Mouse (Mus musculus): ENCODE measurements at regions not wholly inside any gene's neighbourhood (a gene's known extent, or its start where the extent isn't known, plus 50 kb on each side); places are given as distances from the start of the nearest gene placed in this dataset.

DNA sequence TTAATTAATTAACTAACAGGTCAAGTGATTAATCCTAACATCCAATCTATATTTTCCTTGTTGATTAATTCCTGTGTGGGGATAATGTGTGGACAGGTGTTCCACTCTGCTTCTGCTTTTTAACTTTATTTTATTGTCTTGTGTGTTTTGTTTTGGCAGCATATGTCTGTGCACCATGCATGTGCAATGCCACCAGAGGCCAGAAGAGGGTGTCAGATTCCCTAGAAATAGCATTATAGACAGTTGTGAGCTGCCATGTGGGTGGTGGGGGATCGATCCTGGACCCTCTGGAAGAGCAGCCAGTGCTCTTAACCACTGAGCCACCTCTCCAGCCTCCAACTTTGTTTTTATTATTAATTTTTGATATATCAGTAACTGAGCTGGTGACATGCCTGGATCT, 65.6 kb downstream of the En1 start:
- no peak overlapping the region for H3K4me3 ChIP-seq (ENCODE audit: low read depth, low read length)

GRCm38 (mm10) chr1:120683532-120684245, 81.5 kb downstream of the En1 start:
- H3K4me1 ChIP-seq (ENCODE audit: control insufficient read depth, insufficient read depth, insufficient read length, low read length) = no peaks in the 10 kb centered on the region
- H3K27me3 ChIP-seq (ENCODE audit: control insufficient read depth, insufficient read depth, low read length) = no peaks in the 10 kb centered on the region
- 47% methylated on average over 12 of the region's 12 CpGs for WGBS
- H3K36me3 ChIP-seq (ENCODE audit: control insufficient read depth, insufficient read depth, low read length) = no peaks in the 10 kb centered on the region
- TF ChIP-seq CTCF (IDR thresholded peaks at IDR 0.05; ENCODE audit: extremely low read depth, insufficient read length, insufficient replicate concordance, low read depth, low read length) = no peak
- TF ChIP-seq POLR2A (IDR thresholded peaks at IDR 0.05; ENCODE audit: low read depth, low read length) = no peak
- no peak overlapping the region for H3K27ac ChIP-seq (ENCODE audit: insufficient read depth, low read depth, low read length)
- no peak overlapping the region for H3K4me3 ChIP-seq (ENCODE audit: low read depth, low read length)

More for the DNA sequence above, 65.6 kb downstream of the En1 start:
- 52% methylated on average over 1 of the region's 1 CpGs for whole genome bisulfite sequencing
- no peaks in the 10 kb centered on the region for H3K36me3 ChIP-seq (ENCODE audit: control insufficient read depth, insufficient read depth, low read length)
- TF ChIP-seq POLR2A (IDR thresholded peaks at IDR 0.05; ENCODE audit: low read depth, low read length) = no peak
- TF ChIP-seq CTCF (IDR thresholded peaks at IDR 0.05; ENCODE audit: extremely low read depth, insufficient read length, insufficient replicate concordance, low read depth, low read length) = no peak
- no peak overlapping the region for H3K27ac ChIP-seq (ENCODE audit: insufficient read depth, low read depth, low read length)
- H3K27me3 ChIP-seq (ENCODE audit: control insufficient read depth, insufficient read depth, low read length) = no peaks in the 10 kb centered on the region
- H3K4me1 ChIP-seq (ENCODE audit: control insufficient read depth, insufficient read depth, insufficient read length, low read length) = no peaks in the 10 kb centered on the region

DNA sequence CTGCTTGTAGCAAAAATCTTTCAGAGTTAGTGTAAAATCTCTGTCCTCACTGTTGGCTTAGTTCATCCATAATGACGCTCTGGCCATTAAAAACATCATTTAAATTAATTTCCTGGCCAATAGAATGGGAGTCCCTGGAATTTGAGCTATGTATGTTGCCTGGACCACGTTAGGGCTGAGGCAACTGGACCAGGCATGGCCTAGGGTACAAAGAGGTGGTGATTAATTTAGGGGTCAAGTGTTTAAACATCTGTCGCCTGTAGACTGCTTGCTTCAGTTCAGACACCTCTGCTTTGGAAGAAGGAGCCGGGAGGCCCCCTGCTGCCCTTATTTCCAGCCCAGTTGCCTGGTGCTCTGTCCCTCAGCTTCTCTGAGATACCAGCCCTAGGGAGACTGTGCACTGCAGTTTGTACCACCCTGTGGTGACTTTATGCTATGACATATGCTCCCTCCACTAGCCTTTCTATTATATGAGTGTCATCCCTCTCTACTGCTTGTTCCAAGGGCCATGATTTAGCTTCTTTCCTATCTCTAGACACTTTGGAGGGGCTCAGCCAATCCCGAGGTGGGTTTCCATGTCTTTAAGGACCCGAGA, 83.5 kb downstream of the En1 start:
- no peak for TF ChIP-seq POLR2A (IDR thresholded peaks at IDR 0.05; ENCODE audit: low read depth, low read length)
- TF ChIP-seq CTCF (IDR thresholded peaks at IDR 0.05; ENCODE audit: extremely low read depth, insufficient read length, insufficient replicate concordance, low read depth, low read length) = no peak
- Histone ChIP-seq H3K36me3 (ENCODE audit: control insufficient read depth, insufficient read depth, low read length) (no peaks in the 10 kb centered on the region), H3K27me3 (ENCODE audit: control insufficient read depth, insufficient read depth, low read length) (no peaks in the 10 kb centered on the region), H3K27ac (ENCODE audit: insufficient read depth, low read depth, low read length) (no peak overlapping the region), H3K4me3 (ENCODE audit: low read depth, low read length) (no peak overlapping the region), H3K4me1 (ENCODE audit: control insufficient read depth, insufficient read depth, insufficient read length, low read length) (no peaks in the 10 kb centered on the region)
- 40% methylated on average over 6 of the region's 6 CpGs for WGBS

- TF ChIP-seq POLR2A (IDR thresholded peaks at IDR 0.05; ENCODE audit: low read depth, low read length) (no peak), CTCF (IDR thresholded peaks at IDR 0.05; ENCODE audit: extremely low read depth, insufficient read length, insufficient replicate concordance, low read depth, low read length) (no peak)
- H3K4me1 ChIP-seq (ENCODE audit: control insufficient read depth, insufficient read depth, insufficient read length, low read length) = no peaks in the 10 kb centered on the region
- no peak overlapping the region for H3K27ac ChIP-seq (ENCODE audit: insufficient read depth, low read depth, low read length)
- H3K4me3 ChIP-seq (ENCODE audit: low read depth, low read length) = no peak overlapping the region
- no peaks in the 10 kb centered on the region for H3K27me3 ChIP-seq (ENCODE audit: control insufficient read depth, insufficient read depth, low read length)
- WGBS = 72% methylated on average over 2 of the region's 2 CpGs
- H3K36me3 ChIP-seq (ENCODE audit: control insufficient read depth, insufficient read depth, low read length) = no peaks in the 10 kb centered on the region
These were observed 89.4 kb downstream of the En1 start for GRCm38 (mm10) chr1:120691571-120691970.

DNA sequence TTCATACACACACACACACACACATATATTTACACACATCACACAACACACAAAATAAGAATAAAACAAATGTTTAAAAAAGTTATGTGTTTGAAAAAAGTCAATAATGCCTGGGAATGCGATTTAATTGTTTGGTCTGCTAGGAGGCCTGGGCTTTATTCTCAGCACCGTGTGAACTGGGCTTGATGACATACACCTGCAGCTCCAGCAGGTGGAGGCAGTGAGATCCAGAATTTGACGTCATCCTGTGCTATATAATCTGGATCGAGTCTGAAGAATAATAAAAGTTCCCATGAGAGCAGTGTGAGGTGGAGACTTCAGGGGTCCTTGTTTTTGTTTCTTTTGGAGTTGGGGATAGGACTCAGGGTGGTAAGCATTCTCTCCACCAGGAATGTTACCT, 96.0 kb downstream of the En1 start:
- no peaks in the 10 kb centered on the region for H3K4me1 ChIP-seq (ENCODE audit: control insufficient read depth, insufficient read depth, insufficient read length, low read length)
- no peaks in the 10 kb centered on the region for H3K36me3 ChIP-seq (ENCODE audit: control insufficient read depth, insufficient read depth, low read length)
- H3K27me3 ChIP-seq (ENCODE audit: control insufficient read depth, insufficient read depth, low read length) = no peaks in the 10 kb centered on the region
- no peak overlapping the region for H3K27ac ChIP-seq (ENCODE audit: insufficient read depth, low read depth, low read length)
- 70% methylated on average over 4 of the region's 4 CpGs for WGBS
- no peak overlapping the region for H3K4me3 ChIP-seq (ENCODE audit: low read depth, low read length)
- TF ChIP-seq CTCF (IDR thresholded peaks at IDR 0.05; ENCODE audit: extremely low read depth, insufficient read length, insufficient replicate concordance, low read depth, low read length) (no peak), POLR2A (IDR thresholded peaks at IDR 0.05; ENCODE audit: low read depth, low read length) (no peak)

DNA sequence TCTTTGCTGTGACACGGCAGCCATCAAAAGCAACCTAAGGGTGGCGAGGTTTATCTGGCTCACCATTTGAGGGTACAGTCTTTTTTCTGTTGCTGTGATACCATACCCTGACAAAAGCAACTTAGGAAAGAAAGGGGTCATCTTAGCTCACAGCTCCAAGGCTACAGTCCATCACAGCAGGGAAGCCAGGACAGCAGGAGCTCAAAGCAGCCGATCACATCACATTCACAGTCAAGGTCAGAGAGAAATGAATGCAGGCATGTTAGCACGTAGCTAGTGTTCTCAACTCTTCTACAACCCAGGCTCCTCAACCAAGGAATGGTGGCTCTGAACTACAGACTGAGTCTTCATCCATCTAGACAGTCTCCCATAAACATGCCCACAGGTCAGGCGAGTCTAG, 102.0 kb downstream of the En1 start:
- H3K4me3 ChIP-seq (ENCODE audit: low read depth, low read length) = no peak overlapping the region
- no peak for TF ChIP-seq POLR2A (IDR thresholded peaks at IDR 0.05; ENCODE audit: low read depth, low read length)
- no peaks in the 10 kb centered on the region for H3K4me1 ChIP-seq (ENCODE audit: control insufficient read depth, insufficient read depth, insufficient read length, low read length)
- no peaks in the 10 kb centered on the region for H3K27me3 ChIP-seq (ENCODE audit: control insufficient read depth, insufficient read depth, low read length)
- H3K36me3 ChIP-seq (ENCODE audit: control insufficient read depth, insufficient read depth, low read length) = no peaks in the 10 kb centered on the region
- 60% methylated on average over 5 of the region's 5 CpGs for WGBS
- no peak overlapping the region for H3K27ac ChIP-seq (ENCODE audit: insufficient read depth, low read depth, low read length)

- Histone ChIP-seq H3K4me1 (ENCODE audit: control insufficient read depth, insufficient read depth, insufficient read length, low read length) (no peaks in the 10 kb centered on the region), H3K36me3 (ENCODE audit: control insufficient read depth, insufficient read depth, low read length) (no peaks in the 10 kb centered on the region), H3K27ac (ENCODE audit: insufficient read depth, low read depth, low read length) (no peak overlapping the region), H3K4me3 (ENCODE audit: low read depth, low read length) (no peak overlapping the region), H3K27me3 (ENCODE audit: control insufficient read depth, insufficient read depth, low read length) (no peaks in the 10 kb centered on the region)
- TF ChIP-seq CTCF (IDR thresholded peaks at IDR 0.05; ENCODE audit: extremely low read depth, insufficient read length, insufficient replicate concordance, low read depth, low read length) = no peak
- no peak for TF ChIP-seq POLR2A (IDR thresholded peaks at IDR 0.05; ENCODE audit: low read depth, low read length)
- 41% methylated on average over 1 of the region's 1 CpGs for WGBS
These were observed 103.8 kb downstream of the En1 start for GRCm38 (mm10) chr1:120706011-120706410.

Measured in small intestine, adult 2 months (tissue).